Mouse (Mus musculus) embryonic fibroblast, embryonic 13.5 days (primary cell): ENCODE measurements around the gene Ubxn7. TPM values are rescaled to one million over a fixed set of nuclear protein-coding genes. Genes with fewer than 3 reads are reported as not detected.
"Not testable (repeated sequence)": the region's sequence is repeated elsewhere in the genome, so short reads cannot be mapped to it uniquely, and the experiment has no call there.

Source experiments
- H3K27ac ChIP-seq: 2 replicates; pipeline ENCODE4 v1.5.1; 2012; ENCODE audit warnings: low read length, control low read depth, inconsistent platforms; ENCODE audit not compliant: insufficient read depth
- H3K4me1 ChIP-seq: 2 replicates; pipeline ENCODE4 v1.6.1; 2011; ENCODE audit warnings: low read length; ENCODE audit not compliant: control insufficient read depth, insufficient read depth
- H3K4me3 ChIP-seq: 2 replicates; pipeline ENCODE4 v1.5.1; 2011; ENCODE audit warnings: mild to moderate bottlenecking, control low read depth, low read length; ENCODE audit not compliant: insufficient read depth
- CTCF ChIP-seq: IDR thresholded peaks from 2 replicates; pipeline ENCODE4 v1.5.1; 2011; ENCODE audit warnings: mild to moderate bottlenecking, control low read depth, low read length, moderate library complexity, borderline replicate concordance; ENCODE audit not compliant: insufficient read depth
- POLR2A ChIP-seq: IDR thresholded peaks from 2 replicates; pipeline ENCODE4 v1.6.1; 2011; ENCODE audit warnings: low read depth, mild to moderate bottlenecking, control low read depth, low read length, moderate library complexity
- polyA plus RNA-seq: library from polyadenylated mRNA; stranded (reverse); fragments of >200 nt; gene quantifications from 2 replicates; pipeline ENCODE4 v1.2.4, GENCODE M21; 2011; ENCODE audit warnings: low read depth; ENCODE audit not compliant: missing spikeins, insufficient read length

Gene Ubxn7
- polyA plus RNA-seq = 36.6 and 37.7 TPM in 2 replicates

DNA sequence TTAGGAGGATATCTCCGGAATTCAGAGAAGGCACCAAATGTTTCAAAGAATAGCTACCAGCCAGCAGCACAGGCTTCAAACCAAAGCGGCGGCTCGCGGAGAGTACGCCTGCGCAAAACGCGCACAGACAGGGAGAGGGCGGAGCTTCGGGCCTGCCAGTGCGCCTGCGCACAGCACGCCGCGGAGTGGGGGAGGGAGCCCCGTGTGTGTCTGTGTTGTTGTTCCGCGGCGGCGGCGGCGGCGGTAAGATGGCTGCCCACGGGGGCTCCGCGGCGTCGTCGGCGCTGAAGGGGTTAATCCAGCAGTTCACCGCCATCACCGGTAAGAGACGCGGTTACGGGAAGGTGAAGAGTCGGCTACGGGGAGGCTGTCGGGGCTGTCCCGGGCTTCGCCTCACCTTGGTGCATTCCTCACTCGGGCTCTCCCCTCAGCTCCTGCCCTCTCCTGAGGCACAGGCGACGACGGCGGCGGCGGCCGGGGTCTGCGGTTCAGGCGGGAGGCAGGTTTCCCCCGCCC, at the start of gene Ubxn7:
Gene Ubxn7 (plus strand): TSS at position 218 of the 516 bp plus-strand sequence.
- H3K4me3 ChIP-seq = peak within 1 kb of the TSS; percentile 89
- peak; percentile 77 for TF ChIP-seq POLR2A
- TF ChIP-seq CTCF = no peak
- H3K27ac ChIP-seq = peak within 1 kb of the TSS; percentile 74
- no peaks in the 10 kb centered on the region for H3K4me1 ChIP-seq

GRCm38 (mm10) chr16:32282608-32283007, 49.4 kb upstream of the Ubxn7 start:
- TF ChIP-seq POLR2A = no peak
- TF ChIP-seq CTCF = no peak
- Histone ChIP-seq H3K27ac (no peak overlapping the region), H3K4me1 (no peaks in the 10 kb centered on the region), H3K4me3 (no peak overlapping the region)

DNA sequence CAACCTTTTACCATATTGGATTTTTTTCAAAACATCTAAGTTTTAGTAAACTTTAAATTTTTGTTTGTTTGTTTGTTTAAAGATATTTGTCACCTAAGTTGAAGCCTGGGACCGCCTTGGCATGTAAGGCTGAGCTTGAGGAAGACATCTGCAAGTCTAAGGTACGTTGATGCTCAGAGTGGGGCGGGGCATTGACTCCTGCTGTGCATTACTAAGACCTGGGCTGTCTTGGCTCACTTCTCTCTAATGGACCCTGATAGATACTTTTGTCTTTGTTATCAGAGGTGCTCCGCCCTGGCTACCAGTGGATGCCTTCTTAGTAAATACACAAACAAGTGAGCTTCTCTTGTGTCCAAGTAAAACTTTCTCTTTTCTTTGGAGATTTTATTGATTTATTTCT, 40.2 kb upstream of the Ubxn7 start:
- H3K4me1 ChIP-seq = no peaks in the 10 kb centered on the region
- TF ChIP-seq CTCF (no peak), POLR2A (no peak)

GRCm38 (mm10) chr16:32299617-32300016, 32.4 kb upstream of the Ubxn7 start:
- H3K4me3 ChIP-seq, H3K27ac ChIP-seq, H3K4me1 ChIP-seq: not testable (repeated sequence)

More for the DNA sequence above, 40.2 kb upstream of the Ubxn7 start:
- H3K4me3 ChIP-seq = no peak overlapping the region
- H3K27ac ChIP-seq = no peak overlapping the region

GRCm38 (mm10) chr16:32303046-32303445, 29.0 kb upstream of the Ubxn7 start:
- H3K4me1 ChIP-seq = no peaks in the 10 kb centered on the region
- H3K27ac ChIP-seq = no peak overlapping the region
- H3K4me3 ChIP-seq = no peak overlapping the region
- no peak for TF ChIP-seq POLR2A
- TF ChIP-seq CTCF = no peak

- H3K27ac ChIP-seq = no peak overlapping the region
- no peak overlapping the region for H3K4me3 ChIP-seq
- no peaks in the 10 kb centered on the region for H3K4me1 ChIP-seq
- TF ChIP-seq CTCF (no peak), POLR2A (no peak)
Measured at GRCm38 (mm10) chr16:32303886-32304285, 28.2 kb upstream of the Ubxn7 start.

DNA sequence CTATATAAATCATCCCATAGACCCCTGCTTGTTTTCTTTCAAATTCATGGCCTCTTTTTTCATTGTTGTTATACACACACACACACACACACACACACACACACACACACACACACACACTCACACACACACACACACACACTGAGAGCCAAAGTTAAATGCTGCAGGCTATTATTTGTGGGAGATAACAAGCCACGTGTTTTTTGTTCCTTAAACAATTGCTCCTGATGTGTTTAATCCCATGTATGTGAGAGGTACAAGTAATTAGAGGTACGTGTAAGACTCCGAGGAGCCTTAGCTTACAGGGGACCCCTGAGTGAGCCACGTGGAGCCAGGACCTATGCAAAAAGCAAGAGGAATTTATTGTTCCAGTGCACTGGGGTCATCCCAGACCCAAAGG, 20.1 kb upstream of the Ubxn7 start:
- Histone ChIP-seq H3K27ac (no peak overlapping the region), H3K4me1 (no peaks in the 10 kb centered on the region), H3K4me3 (no peak overlapping the region)
- no peak for TF ChIP-seq CTCF
- TF ChIP-seq POLR2A = no peak

- H3K27ac ChIP-seq = no peak overlapping the region
- no peak for TF ChIP-seq POLR2A
- no peak for TF ChIP-seq CTCF
Measured at GRCm38 (mm10) chr16:32312386-32312785, 19.7 kb upstream of the Ubxn7 start.

DNA sequence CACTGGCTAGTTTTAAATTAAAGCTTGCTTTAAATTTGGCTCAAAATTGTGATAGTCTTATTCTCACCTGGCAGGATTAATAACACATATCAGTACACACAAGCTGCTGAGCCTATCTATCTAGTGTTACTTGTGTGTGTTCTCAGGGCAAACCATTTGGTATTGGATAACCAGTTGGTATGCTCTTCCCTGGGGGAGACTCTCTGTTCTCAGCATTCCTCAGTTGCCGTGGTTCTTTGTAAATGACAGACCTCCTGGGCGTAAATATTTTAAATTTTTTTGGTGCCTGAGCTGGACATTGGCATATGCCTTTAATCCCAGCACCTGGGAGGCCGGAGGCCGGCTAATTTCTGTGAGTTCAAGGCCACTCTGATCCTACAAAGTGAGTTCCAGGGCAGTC, 19.2 kb upstream of the Ubxn7 start:
- H3K27ac ChIP-seq = no peak overlapping the region
- no peak overlapping the region for H3K4me3 ChIP-seq
- TF ChIP-seq CTCF = no peak
- TF ChIP-seq POLR2A = no peak
- no peaks in the 10 kb centered on the region for H3K4me1 ChIP-seq

More at GRCm38 (mm10) chr16:32312386-32312785, 19.7 kb upstream of the Ubxn7 start:
- Histone ChIP-seq H3K4me3 (no peak overlapping the region), H3K4me1 (no peaks in the 10 kb centered on the region)

- no peaks in the 10 kb centered on the region for H3K4me1 ChIP-seq
- no peak overlapping the region for H3K27ac ChIP-seq
- no peak for TF ChIP-seq CTCF
- H3K4me3 ChIP-seq = no peak overlapping the region
Measured at GRCm38 (mm10) chr16:32316601-32317000, 15.5 kb upstream of the Ubxn7 start.

DNA sequence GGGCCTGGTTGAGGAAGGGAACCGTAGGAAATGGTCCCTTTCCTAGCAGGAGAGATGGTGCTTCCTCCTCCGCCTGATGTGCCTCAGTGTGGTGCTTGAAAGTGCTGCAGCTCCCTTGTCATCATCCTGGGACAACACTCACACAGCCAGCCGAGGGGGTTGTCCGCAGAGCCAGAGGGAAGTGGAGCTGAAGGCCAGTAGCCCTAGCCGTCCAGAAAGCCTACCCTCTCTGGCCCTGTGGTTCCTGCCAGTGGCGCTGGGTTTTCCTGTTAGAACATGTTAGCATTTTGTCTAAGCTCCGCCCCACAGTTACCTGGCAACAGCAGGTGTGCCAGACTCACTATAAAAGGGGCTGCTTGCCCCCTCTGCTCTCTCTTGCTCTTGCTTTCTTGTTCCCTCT, 8.1 kb upstream of the Ubxn7 start:
- TF ChIP-seq POLR2A = no peak
- no peak for TF ChIP-seq CTCF
- no peak overlapping the region for H3K27ac ChIP-seq
- H3K4me1 ChIP-seq = no peaks in the 10 kb centered on the region
- no peak overlapping the region for H3K4me3 ChIP-seq
